Mouse (Mus musculus): ENCODE data around the gene Mrpl22. TPM values are rescaled to one million over a fixed set of nuclear protein-coding genes. Genes with fewer than 3 reads are reported as not detected.

Mrpl22 gene
- 10 to 100 TPM; 35.6 to 45.8 TPM for total RNA-seq (2021)
- long read RNA-seq, experiment 1, transcript Mrpl22-201 (7 exons, 722 nt): major isoform, 32 of 37 reads
- long read RNA-seq, experiment 1, partial matches to known transcripts: 4 of 37 reads
- long read RNA-seq, experiment 1, other reads (novel, unspliced or antisense): 1 of 37 reads
- long read RNA-seq, experiment 2, transcript Mrpl22-201 (7 exons, 722 nt): major isoform, 30 of 36 reads
- long read RNA-seq, experiment 2, partial matches to known transcripts: 2 of 36 reads
- long read RNA-seq, experiment 2, other reads (novel, unspliced or antisense): 4 of 36 reads

DNA sequence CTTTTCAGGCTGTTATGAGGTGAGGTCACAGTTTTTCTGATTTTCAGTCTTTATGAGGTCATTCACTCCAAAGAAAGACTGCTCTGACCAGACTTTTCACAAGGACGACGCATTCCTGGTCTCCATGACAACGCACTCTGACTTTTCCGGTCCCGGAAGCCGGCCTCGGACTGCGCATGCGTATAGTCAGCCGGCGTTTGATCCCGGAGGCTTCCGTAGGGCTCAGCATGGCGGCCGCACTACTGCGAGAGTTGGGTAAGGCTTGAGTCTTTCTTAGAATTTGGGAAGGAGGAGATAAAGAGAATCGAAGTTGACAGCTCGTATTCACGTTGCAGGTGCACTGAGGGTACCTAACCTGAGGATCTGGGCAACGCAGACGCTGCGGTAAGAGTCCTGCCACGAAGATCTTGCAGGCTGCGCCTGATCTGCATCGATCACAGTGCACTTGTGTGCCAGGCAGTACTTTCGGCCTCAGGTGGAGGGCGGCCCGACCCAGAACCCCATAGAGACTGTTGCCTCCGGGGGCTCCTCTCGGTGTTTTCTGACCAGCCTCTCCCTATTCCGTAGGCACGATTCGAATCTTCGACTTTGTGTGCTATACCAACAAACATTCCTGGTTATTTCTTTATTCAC, at the start of gene Mrpl22:
Mrpl22 (plus strand) TSS at position 203 of the 633 bp plus-strand sequence.
- Histone ChIP-seq H3K27ac (peak within 1 kb of the TSS; percentile 92), H3K4me3 (peak within 1 kb of the TSS; percentile 74)
- intact Hi-C loops (cut with DNase I): loop anchor here (2.0 kb wide), 1 partner anchor 131 kb away; no protein-coding TSS in a partner anchor
- peak; percentile 97 for DNase-seq
- no peak for TF ChIP-seq CTCF (IDR thresholded peaks at IDR 0.05)

DNA sequence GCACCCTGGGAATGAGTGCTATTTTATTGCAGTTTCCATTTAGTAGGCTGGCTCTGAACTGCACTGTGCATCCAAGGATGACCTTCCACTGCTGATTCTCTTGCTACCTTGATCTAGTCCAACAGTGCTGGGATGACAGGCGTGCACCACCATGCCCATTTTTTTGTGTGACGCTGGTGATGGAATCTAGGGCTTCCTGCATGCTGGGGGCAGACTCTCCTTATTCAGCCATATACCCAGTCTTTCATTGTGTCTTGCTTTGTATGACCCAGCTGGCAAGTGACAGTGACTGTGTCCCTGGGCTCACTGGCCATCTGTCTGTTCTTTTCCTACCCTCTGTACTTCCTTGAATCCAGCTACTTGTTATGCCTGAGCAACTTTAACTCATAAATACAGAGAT, 47.8 kb upstream of the Mrpl22 start:
- intact Hi-C loops (cut with DNase I): no loop called here
- Histone ChIP-seq H3K27ac (no peak overlapping the region), H3K4me3 (no peak overlapping the region)
- DNase-seq: no peak
- TF ChIP-seq CTCF (IDR thresholded peaks at IDR 0.05): no peak

DNA sequence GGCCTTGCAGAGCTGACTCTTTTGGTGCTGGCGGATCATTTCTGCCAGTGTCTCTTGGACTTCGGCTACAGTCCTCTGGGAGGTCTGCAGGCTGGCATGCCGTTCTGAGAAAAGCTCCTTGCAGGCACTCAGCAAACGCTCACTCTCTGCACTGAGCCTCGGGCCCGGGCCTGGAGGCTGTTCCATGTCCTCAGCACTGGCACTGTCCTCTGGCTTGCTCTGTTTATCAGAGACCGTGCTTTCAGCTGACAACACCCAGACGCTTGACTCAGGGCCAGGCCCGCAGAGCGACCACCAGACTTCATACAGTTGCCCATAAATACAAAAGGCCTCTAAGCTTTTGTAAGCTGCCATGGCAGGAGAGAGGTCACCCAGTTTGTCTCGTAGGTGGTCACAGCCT, 46.4 kb upstream of the Mrpl22 start:
- no peak overlapping the region for H3K4me3 ChIP-seq
- DNase-seq: no peak
- TF ChIP-seq CTCF (IDR thresholded peaks at IDR 0.05): no peak
- peak overlapping the region; percentile 6; the same call in 1 of the 2 replicates for H3K27ac ChIP-seq
- intact Hi-C loops (cut with DNase I): no loop called here

DNA sequence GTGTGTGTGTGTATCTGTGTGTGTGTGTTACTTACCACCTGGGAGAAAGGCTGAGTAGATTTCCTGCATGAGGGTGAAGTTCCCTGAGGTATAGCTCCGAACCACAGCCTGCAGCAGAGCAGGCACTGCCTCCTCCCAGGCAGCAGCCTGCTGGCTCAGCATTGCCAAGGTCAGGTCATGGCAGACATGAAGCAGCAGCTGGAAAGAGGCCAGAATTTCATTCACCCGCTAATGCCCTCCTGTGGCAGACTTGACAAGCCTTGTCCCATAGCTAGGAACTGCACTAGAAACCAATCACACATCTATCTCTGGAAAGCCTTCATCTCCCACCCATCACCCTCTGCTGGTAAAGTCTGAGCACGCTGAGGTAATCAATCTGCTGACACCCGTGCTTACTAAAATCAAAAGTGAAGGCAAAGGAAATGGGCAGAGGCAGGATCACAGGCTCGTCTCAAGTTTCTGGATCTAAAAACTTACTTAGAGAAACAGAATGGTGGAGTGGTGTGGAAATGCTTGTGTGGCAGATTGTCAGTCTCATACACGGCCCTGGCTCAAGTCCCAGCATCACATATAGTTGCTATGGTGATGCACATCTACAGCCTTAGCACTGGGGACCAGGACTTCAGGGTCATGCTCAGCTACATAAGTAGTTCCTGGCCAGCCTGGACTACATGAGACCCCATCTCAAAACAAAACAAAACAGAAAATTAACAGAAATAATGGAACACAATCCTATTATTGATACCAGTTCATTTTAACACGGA, 44.9 kb upstream of the Mrpl22 start:
- peak; percentile 56 for TF ChIP-seq CTCF (IDR thresholded peaks at IDR 0.05)
- intact Hi-C loops (cut with DNase I): no loop called here
- DNase-seq: peak; percentile 85
- peak overlapping the region; percentile 83 for H3K27ac ChIP-seq
- peak overlapping the region; percentile 55 for H3K4me3 ChIP-seq

DNA sequence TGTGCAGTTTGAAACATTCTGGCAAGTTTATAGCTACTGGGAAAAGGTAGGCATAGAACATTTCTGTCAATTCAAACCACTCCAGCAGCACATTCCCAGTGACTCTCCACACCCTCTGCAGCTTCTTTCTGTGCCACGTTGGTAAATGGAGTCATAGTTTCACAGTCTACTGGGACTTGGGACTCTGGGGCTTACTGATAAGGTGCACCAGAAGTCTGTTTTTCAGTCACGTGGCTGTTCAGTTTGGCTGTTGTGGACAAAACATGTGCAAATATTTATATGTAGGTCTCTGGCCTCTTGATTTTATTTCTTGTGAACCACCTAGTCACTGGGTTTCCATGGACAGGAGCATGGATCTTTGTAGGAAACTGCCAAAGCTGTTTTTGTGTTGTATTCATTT, 43.9 kb upstream of the Mrpl22 start:
- intact Hi-C loops (cut with DNase I): no loop called here
- Histone ChIP-seq H3K4me3 (no peak overlapping the region), H3K27ac (no peak overlapping the region)
- no peak for DNase-seq
- no peak for TF ChIP-seq CTCF (IDR thresholded peaks at IDR 0.05)

DNA sequence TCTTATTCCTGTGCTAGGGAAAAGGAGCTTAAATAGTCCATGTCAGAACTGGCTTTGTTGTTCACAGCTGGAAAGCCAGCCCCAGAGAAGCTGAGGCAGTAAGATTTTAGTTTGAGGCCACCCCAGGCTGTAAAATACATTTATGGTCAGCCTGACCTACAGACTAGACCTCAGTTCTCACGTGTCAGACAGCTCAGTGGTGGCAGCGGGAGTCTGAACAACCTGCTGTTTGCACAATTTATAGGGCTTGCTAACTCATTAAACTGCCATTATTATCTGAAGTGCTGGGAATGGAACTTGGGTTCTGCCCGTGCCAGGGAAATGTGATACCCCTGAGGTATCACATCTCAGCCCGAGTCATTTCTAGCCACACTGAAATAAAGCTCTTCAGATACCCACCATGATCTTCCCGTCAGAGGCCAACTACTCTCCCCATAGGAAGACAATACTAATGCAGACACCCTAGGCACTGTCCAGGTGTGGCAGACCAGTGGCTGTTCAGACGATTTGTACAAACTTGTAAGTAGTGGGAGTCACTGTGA, 42.1 kb upstream of the Mrpl22 start:
- H3K4me3 ChIP-seq: peak overlapping the region; percentile 9; the same call in 1 of the 2 replicates
- H3K27ac ChIP-seq: peak overlapping the region; percentile 70
- no peak for TF ChIP-seq CTCF (IDR thresholded peaks at IDR 0.05)
- intact Hi-C loops (cut with DNase I): no loop called here
- no peak for DNase-seq

DNA sequence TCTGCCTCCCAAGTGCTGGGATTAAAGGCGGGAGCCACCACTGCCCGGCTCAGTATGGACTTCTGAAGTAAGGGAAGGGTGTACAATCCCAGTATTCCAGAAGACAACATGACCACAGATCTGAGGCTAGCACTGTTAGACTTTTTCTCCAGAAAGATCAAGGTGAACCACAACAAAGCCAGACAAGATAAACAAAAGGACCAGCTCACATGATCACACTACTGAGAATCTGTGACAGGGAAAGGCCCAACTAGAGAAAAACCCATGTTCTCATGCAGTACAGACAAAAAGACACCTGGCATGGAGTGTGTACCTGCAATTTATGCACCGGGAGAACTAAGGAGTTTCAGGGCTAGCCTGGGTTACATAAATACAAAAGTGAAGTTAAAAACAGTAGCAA, 39.4 kb upstream of the Mrpl22 start:
- Histone ChIP-seq H3K27ac (no peak overlapping the region), H3K4me3 (no peak overlapping the region)
- intact Hi-C loops (cut with DNase I): no loop called here
- DNase-seq: no peak
- TF ChIP-seq CTCF (IDR thresholded peaks at IDR 0.05): no peak

DNA sequence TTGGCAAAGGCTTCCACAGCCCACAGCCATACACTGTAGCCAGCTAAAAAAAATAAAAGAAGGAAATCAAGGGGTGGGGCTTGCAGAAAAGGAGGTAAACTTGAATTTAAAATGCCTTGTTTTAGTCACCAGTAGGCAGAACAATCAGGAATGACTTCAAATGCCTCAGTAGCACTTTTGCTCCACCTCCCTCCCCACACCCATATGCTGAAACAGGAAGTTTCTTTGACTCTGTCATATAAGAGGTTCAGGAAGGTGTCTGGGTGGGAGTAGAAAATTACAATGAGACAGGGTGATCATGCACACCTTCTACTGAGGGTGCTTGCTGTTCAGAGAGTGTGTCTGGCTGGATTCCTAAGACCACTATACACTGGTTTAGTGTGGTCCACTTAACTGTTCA, 36.6 kb upstream of the Mrpl22 start:
- no peak for DNase-seq
- no peak for TF ChIP-seq CTCF (IDR thresholded peaks at IDR 0.05)
- Histone ChIP-seq H3K27ac (no peak overlapping the region), H3K4me3 (no peak overlapping the region)
- intact Hi-C loops (cut with DNase I): no loop called here

DNA sequence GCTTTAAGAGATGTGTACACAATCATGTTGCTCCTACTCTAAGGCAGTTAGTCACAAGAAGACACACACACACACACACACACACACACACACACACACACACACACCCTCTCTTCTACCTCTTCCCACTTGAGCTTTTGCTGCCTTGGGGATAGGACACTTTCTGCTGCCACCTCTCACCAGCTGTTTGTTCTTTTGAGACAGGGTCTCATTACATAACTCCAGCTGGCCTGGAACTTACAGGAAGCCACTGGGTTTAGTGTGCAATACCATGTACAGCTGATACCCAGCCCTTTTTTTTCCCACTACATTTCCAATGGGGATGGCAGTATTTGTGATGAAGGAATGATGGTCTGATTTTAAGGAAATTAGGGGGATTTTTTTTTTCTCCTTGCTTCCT, 36.2 kb upstream of the Mrpl22 start:
- TF ChIP-seq CTCF (IDR thresholded peaks at IDR 0.05): no peak

DNA sequence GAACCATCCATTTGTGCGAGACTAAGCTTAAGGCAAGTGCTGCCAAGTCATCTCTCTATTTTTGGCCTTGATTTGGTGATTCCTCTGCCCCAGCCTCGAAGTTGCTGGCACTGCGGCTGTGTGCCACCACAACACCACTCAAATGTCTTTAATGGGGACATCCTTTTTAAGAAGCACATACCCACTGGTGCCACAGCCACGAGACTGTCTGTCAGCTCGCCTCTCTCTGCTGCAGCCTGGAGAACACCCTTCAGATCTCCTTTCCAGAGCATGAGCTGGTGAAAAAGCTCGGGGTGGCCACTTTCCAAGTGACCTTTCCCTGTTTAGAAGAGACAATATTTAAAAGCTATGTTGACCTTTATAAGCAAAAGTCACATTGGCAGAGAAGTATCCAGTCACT, 34.8 kb upstream of the Mrpl22 start:
- intact Hi-C loops (cut with DNase I): no loop called here
- peak; percentile 56 for DNase-seq
- no peak for TF ChIP-seq CTCF (IDR thresholded peaks at IDR 0.05)
- Histone ChIP-seq H3K4me3 (no peak overlapping the region), H3K27ac (peak overlapping the region; percentile 70)

More for the DNA sequence above, 36.2 kb upstream of the Mrpl22 start:
- H3K27ac ChIP-seq: no peak overlapping the region
- intact Hi-C loops (cut with DNase I): no loop called here
- no peak for DNase-seq
- H3K4me3 ChIP-seq: no peak overlapping the region

DNA sequence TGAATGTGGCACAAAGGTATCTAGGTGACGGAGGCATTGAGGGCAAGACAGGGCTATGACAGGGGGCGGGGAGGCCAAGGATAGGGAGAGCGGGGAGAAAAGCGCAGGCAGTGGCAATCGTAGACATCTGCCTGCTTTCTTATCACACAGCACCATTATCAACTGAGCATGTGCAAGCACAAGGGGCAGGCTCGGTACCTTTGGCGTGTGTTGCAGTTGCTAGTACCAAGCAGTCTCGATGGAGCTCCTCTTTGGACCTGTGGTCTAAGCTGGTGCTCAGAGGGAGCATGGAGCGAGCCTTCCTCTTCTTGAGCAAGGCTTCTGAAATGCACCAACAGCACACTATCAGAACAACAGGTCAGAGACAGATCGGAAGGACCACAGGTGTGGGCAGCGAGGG, 32.6 kb upstream of the Mrpl22 start:
- intact Hi-C loops (cut with DNase I): no loop called here
- no peak for TF ChIP-seq CTCF (IDR thresholded peaks at IDR 0.05)
- no peak overlapping the region for H3K27ac ChIP-seq
- DNase-seq: no peak
- H3K4me3 ChIP-seq: no peak overlapping the region

DNA sequence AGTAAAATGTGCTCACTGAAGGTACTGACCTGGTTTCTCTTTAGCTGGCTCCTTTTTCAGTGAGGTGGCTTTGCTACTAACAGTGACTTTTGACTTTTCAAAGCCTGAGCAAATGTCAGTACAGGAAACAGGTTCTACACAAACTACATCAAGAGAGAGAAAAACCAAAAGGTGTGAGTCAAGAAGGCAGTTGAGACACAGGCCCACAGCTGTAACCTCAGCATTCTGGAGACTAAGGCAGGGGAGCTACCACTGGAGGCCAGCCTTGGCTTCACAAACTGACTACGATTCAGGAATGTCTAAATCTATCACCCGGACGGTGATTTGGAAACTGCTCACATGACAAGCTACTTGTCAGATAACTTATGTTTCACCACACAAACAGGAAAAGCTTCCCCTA, 32.0 kb upstream of the Mrpl22 start:
- intact Hi-C loops (cut with DNase I): no loop called here

More for the DNA sequence above, 32.0 kb upstream of the Mrpl22 start:
- H3K4me3 ChIP-seq: no peak overlapping the region
- peak overlapping the region; percentile 16; the same call in 1 of the 2 replicates for H3K27ac ChIP-seq
- no peak for DNase-seq
- TF ChIP-seq CTCF (IDR thresholded peaks at IDR 0.05): no peak
